Mouse (Mus musculus) granulocyte monocyte progenitor cell, adult 5-6 weeks (primary cell): ENCODE measurements around the gene Tnpo1. TPM values are rescaled to one million over a fixed set of nuclear protein-coding genes. Genes with fewer than 3 reads are reported as not detected.

Source experiments
- ATAC-seq: replicated peaks from 2 replicates; pipeline ENCODE4 v1.8.0; 2016; ENCODE audit warnings: mild to moderate bottlenecking, moderate TSS enrichment, inconsistent platforms; ENCODE audit not compliant: poor library complexity, severe bottlenecking
- total RNA-seq, 2 experiments: library from RNA; stranded (forward) in 1 of 2; stranded (reverse) in 1 of 2; fragments of 200-712, 200-1000 nt in 1 of 2; fragments of >200 nt in 1 of 2; fragmentation: Nextera tagmentation in 1 of 2; gene quantifications; 2 replicates each; pipeline ENCODE4 v1.2.3; 2014 to 2017

Tnpo1 gene
- total RNA-seq (2014; fragmentation: Nextera tagmentation) (123 and 142 TPM in 2 replicates), total RNA-seq (2017) (119 and 134 TPM in 2 replicates)

- peak; percentile 74 for ATAC-seq
Measured at GRCm38 (mm10) chr13:98926213-98926957, at the start of gene Tnpo1. Gene Tnpo1 (minus strand): TSS chr13:98926384.

- ATAC-seq: no peak
Measured at GRCm38 (mm10) chr13:98972090-98972489, 45.9 kb upstream of the Tnpo1 start.

- no peak for ATAC-seq
Measured at GRCm38 (mm10) chr13:98971641-98972040, 45.5 kb upstream of the Tnpo1 start.

GRCm38 (mm10) chr13:98968517-98968916, 42.3 kb upstream of the Tnpo1 start:
- ATAC-seq: peak; percentile 51

- ATAC-seq: peak; percentile 66
Measured at GRCm38 (mm10) chr13:98967942-98968341, 41.8 kb upstream of the Tnpo1 start.

GRCm38 (mm10) chr13:98966583-98966982, 40.4 kb upstream of the Tnpo1 start:
- no peak for ATAC-seq

- ATAC-seq: no peak
Measured at GRCm38 (mm10) chr13:98963612-98964011, 37.4 kb upstream of the Tnpo1 start.

GRCm38 (mm10) chr13:98958177-98958576, 32.0 kb upstream of the Tnpo1 start:
- no peak for ATAC-seq

GRCm38 (mm10) chr13:98956209-98956608, 30.0 kb upstream of the Tnpo1 start:
- peak; percentile 89 for ATAC-seq

- peak; percentile 15; the same call in 1 of the 2 replicates for ATAC-seq
Measured at GRCm38 (mm10) chr13:98955676-98956075, 29.5 kb upstream of the Tnpo1 start.

- peak; percentile 44 for ATAC-seq
Measured at GRCm38 (mm10) chr13:98955226-98955625, 29.0 kb upstream of the Tnpo1 start.

GRCm38 (mm10) chr13:98953830-98954229, 27.6 kb upstream of the Tnpo1 start:
- ATAC-seq: no peak

GRCm38 (mm10) chr13:98951951-98952350, 25.8 kb upstream of the Tnpo1 start:
- no peak for ATAC-seq

- ATAC-seq: no peak
Measured at GRCm38 (mm10) chr13:98948146-98948545, 22.0 kb upstream of the Tnpo1 start.

GRCm38 (mm10) chr13:98946434-98946833, 20.2 kb upstream of the Tnpo1 start:
- ATAC-seq: peak; percentile 80

GRCm38 (mm10) chr13:98945908-98946307, 19.7 kb upstream of the Tnpo1 start:
- no peak for ATAC-seq

- no peak for ATAC-seq
Measured at GRCm38 (mm10) chr13:98945381-98945780, 19.2 kb upstream of the Tnpo1 start.

GRCm38 (mm10) chr13:98944620-98945081, 18.5 kb upstream of the Tnpo1 start:
- ATAC-seq: peak; percentile 69

GRCm38 (mm10) chr13:98942360-98942759, 16.2 kb upstream of the Tnpo1 start:
- ATAC-seq: no peak

- ATAC-seq: no peak
Measured at GRCm38 (mm10) chr13:98941829-98942343, 15.7 kb upstream of the Tnpo1 start.

GRCm38 (mm10) chr13:98937108-98937507, 10.9 kb upstream of the Tnpo1 start:
- peak; percentile 33 for ATAC-seq

- ATAC-seq: no peak
Measured at GRCm38 (mm10) chr13:98928908-98929307, 2.7 kb upstream of the Tnpo1 start.
